12 mouse cellular contexts compared by ENCODE assay signal in the genomic region with DNA sequence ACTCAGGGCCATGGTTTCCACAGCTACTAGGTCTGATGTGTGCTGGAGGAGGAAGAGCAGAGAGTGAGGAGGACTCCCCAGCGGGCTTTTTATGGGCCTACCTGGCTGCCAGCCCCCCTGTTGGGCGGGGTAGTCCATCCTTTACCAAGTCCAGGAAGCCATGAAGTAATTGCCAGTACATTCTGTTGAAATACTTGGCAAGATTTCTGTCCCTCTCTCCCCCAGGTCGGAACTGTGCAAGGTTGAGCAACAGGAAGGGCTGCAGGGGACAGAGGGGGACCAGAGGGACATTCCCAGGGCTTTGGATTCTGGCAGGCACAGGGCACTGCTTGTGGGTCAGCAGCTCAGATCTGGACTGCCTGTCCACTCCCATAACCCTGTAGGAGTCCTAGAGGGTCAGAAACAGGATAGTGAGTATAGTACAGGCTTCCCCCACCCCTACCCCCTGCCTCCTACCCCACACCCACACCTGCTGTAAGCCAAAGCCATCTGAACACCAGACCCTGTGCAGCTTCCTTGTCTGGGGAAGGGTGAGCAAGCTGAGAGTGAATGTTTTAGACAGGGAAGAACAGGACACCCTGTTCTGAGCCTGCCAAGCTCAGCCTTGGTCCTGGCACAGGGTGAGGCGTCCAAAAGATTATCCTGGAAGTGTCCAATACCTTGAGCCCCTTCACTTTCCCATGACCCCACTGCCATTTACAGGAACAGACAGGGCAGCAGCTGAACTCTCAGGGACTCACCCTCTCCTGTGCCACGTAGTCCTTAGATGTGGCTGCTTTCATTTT. TPM values are rescaled to one million over a fixed set of nuclear protein-coding genes. Genes with fewer than 3 reads are reported as not detected.
DNase-seq lines count a peak whose midpoint lies in the region; ATAC-seq and TF ChIP-seq lines count a peak whose summit lies in the region.
"Had no signal": no experiment of that assay in that cellular context is flagged by ENCODE, and none has a peak within 500 bp of the region (broad histone marks: within the 10 kb centered on the region; RNA-seq: fewer than 3 reads in every experiment).

Lcn2 (minus strand) TSS at position 547 of the 785 bp plus-strand sequence.

- H3K79me2 ChIP-seq in heart, adult 2 months (replicated peaks; ENCODE audit: control insufficient read depth, insufficient read depth, low read length): no peaks in the 10 kb centered on the region

- H3K27me3 ChIP-seq in heart, adult 2 months (ENCODE audit: control insufficient read depth, insufficient read depth, low read length): no peaks in the 10 kb centered on the region
- H3K27me3 ChIP-seq in limb, embryonic 13.5 days: peaks cover 6% of the 10 kb centered on the region; the same call in 1 of the 2 replicates
- H3K27me3 ChIP-seq in midbrain, embryonic 15.5 days (replicated peaks): 0 out of 2 replicates have a peak, but pooled peaks cover 2% of the 10 kb centered on the region

- 0 out of 2 replicates have a peak, but pooled peaks have one; percentile 4 for TF ChIP-seq EP300 in heart, adult 2 months (IDR thresholded peaks at IDR 0.05; ENCODE audit: insufficient read depth, low read depth, low read length)

- H3K4me3 ChIP-seq in heart, adult 2 months: no peak within 1 kb of the TSS
- H3K4me3 ChIP-seq in limb, embryonic 13.5 days: no peak within 1 kb of the TSS
- H3K4me3 ChIP-seq in midbrain, embryonic 15.5 days: no peak within 1 kb of the TSS
- H3K4me3 ChIP-seq: hindbrain, embryonic 12.5 days; kidney, embryonic 15.5 days had no signal

- no peak within 1 kb of the TSS for H3K27ac ChIP-seq in heart, adult 2 months
- H3K27ac ChIP-seq in limb, embryonic 13.5 days: no peak within 1 kb of the TSS; the same call in 1 of the 2 replicates
- H3K27ac ChIP-seq in midbrain, embryonic 15.5 days: no peak within 1 kb of the TSS
- H3K27ac ChIP-seq: hindbrain, embryonic 12.5 days; kidney, embryonic 15.5 days had no signal

- H3K4me1 ChIP-seq in heart, adult 2 months (ENCODE audit: control insufficient read depth, insufficient read depth, low read length): no peaks in the 10 kb centered on the region
- H3K4me1 ChIP-seq in limb, embryonic 13.5 days: peaks cover 8% of the 10 kb centered on the region; the same call in 1 of the 2 replicates
- no peaks in the 10 kb centered on the region for H3K4me1 ChIP-seq in midbrain, embryonic 15.5 days
- H3K4me1 ChIP-seq: hindbrain, embryonic 12.5 days had no signal

- intact Hi-C loops in heart, adult 2 months (cut with DNase I): no loop called here
- intact Hi-C loops in heart, postnatal 10 days (cut with DNase I): no loop called here

- no peak for TF ChIP-seq CTCF in heart, adult 2 months (IDR thresholded peaks at IDR 0.05)

- no peak within 1 kb of the TSS for H3K4me2 ChIP-seq in limb, embryonic 13.5 days (replicated peaks)
- H3K4me2 ChIP-seq in midbrain, embryonic 15.5 days: no peak within 1 kb of the TSS
- H3K4me2 ChIP-seq: hindbrain, embryonic 12.5 days; kidney, embryonic 15.5 days had no signal

- ATAC-seq in limb, embryonic 13.5 days (ENCODE audit: low FRiP score, low read depth): no peak; the same call in 1 of the 2 replicates
- no peak for ATAC-seq in midbrain, embryonic 15.5 days (replicated peaks)

- no peak for DNase-seq in heart, adult 2 months
- DNase-seq in heart, postnatal 10 days: no peak
- DNase-seq in adrenal gland, postnatal 4 days (ENCODE audit: low spot score in 2 of 2): no peak
- peak; percentile 35 to 55 for DNase-seq in lung, postnatal 4 days
- DNase-seq in embryo, embryonic 9.5 days (ENCODE audit: extremely low spot score): no peak
- no peak for DNase-seq in cerebellum, adult 11 months
- DNase-seq: cerebellum, adult 18-20 months; gastrocnemius, postnatal 36 days had no signal

- TF ChIP-seq POLR2A in heart, adult 2 months (IDR thresholded peaks at IDR 0.05; ENCODE audit: insufficient read depth, low read depth, low read length): no peak

- H3K9ac ChIP-seq in heart, adult 2 months (ENCODE audit: low read depth, low read length): no peak within 1 kb of the TSS
- H3K9ac ChIP-seq in limb, embryonic 13.5 days: peak within 1 kb of the TSS; percentile 45
- no peak within 1 kb of the TSS for H3K9ac ChIP-seq in midbrain, embryonic 15.5 days
- H3K9ac ChIP-seq: hindbrain, embryonic 12.5 days; kidney, embryonic 15.5 days had no signal

- no peaks in the 10 kb centered on the region for H3K36me3 ChIP-seq in heart, adult 2 months (ENCODE audit: control insufficient read depth, insufficient read depth, low read length)
- H3K36me3 ChIP-seq in limb, embryonic 13.5 days: no peaks in the 10 kb centered on the region
- H3K36me3 ChIP-seq in midbrain, embryonic 15.5 days (replicated peaks): no peaks in the 10 kb centered on the region
- H3K36me3 ChIP-seq: hindbrain, embryonic 12.5 days; kidney, embryonic 15.5 days had no signal

- H3K9me3 ChIP-seq in limb, embryonic 13.5 days: no peaks in the 10 kb centered on the region
- no peaks in the 10 kb centered on the region for H3K9me3 ChIP-seq in midbrain, embryonic 15.5 days
- H3K9me3 ChIP-seq: hindbrain, embryonic 12.5 days; kidney, embryonic 15.5 days had no signal

- 37% methylated on average over 5 of the region's 5 CpGs for WGBS in heart, adult 2 months
- WGBS in limb, embryonic 13.5 days: 59% methylated on average over 5 of the region's 5 CpGs
- 67% methylated on average over 5 of the region's 5 CpGs for WGBS in midbrain, embryonic 15.5 days

RNA-seq across cellular contexts. Expression of gene Lcn2, which starts in this region (rescaled TPM):
- total RNA-seq in heart, adult 2 months (2021): 1 to 10 TPM; 4.1 to 6.9 TPM
- polyA plus RNA-seq in heart, adult 2 months (2012; rRNA removed): 6.6 and 11.3 TPM in 2 replicates
- 1 to 10 TPM; 4.2 to 7.1 TPM for total RNA-seq in heart, postnatal 10 days (2021)
- total RNA-seq in adrenal gland, postnatal 4 days (2021): 10 to 100 TPM; 11.5 to 33.6 TPM
- polyA plus RNA-seq in limb, embryonic 13.5 days (2015; fragmentation: Nextera tagmentation; extraction: Ambion mirVana): 0.27 and 0.36 TPM in 2 replicates
- 0.44 and 0.83 TPM in 2 replicates for polyA plus RNA-seq in midbrain, embryonic 15.5 days (2015; fragmentation: Nextera tagmentation; extraction: Ambion mirVana)

Comparison
In these comparisons a context has a peak if more than half of its experiments do, and no peak if none do; other contexts are left out.
1. DNase-seq: peak in lung, postnatal 4 days (2 of 2); none in heart, adult 2 months (0 of 2), heart, postnatal 10 days (0 of 2), adrenal gland, postnatal 4 days (0 of 2), embryo, embryonic 9.5 days (single experiment) and cerebellum, adult 11 months (single experiment).